Mouse (Mus musculus) kidney, postnatal 4 days (tissue): ENCODE measurements around the gene Cend1.
A peak's percentile ranks its signal among the peaks of the same experiment; 100 is the strongest.

Experiments
- DNase-seq, 2 experiments: peaks; one replicate each; pipeline ENCODE4 v3.0.0; 2021; ENCODE audit warnings: mixed read lengths in 2 of 2

Gene Cend1

GRCm38 (mm10) chr7:141442199-141442598 lies 12.9 kb upstream of the Cend1 start:
- no peak for DNase-seq

- no peak for DNase-seq
These were observed 12.2 kb upstream of the Cend1 start for GRCm38 (mm10) chr7:141441460-141441859.

- peak; percentile 76 to 83 for DNase-seq
These were observed 11.3 kb upstream of the Cend1 start for GRCm38 (mm10) chr7:141440613-141441012.

- DNase-seq, result no peak
These were observed 10.5 kb upstream of the Cend1 start for GRCm38 (mm10) chr7:141439811-141440210.

- DNase-seq, result no peak
These were observed 9.9 kb upstream of the Cend1 start for GRCm38 (mm10) chr7:141439140-141439679.

- no peak for DNase-seq
These were observed 9.1 kb upstream of the Cend1 start for GRCm38 (mm10) chr7:141438201-141438968.

- peak; percentile 87 to 92 for DNase-seq
These were observed 8.2 kb upstream of the Cend1 start, which contains the start of gene Slc25a22 for GRCm38 (mm10) chr7:141437178-141438120. Slc25a22 (minus strand) TSS chr7:141437892.

- no peak for DNase-seq
These were observed 7.2 kb upstream of the Cend1 start for GRCm38 (mm10) chr7:141436523-141436892.

- no peak for DNase-seq
These were observed 6.7 kb upstream of the Cend1 start for GRCm38 (mm10) chr7:141435856-141436522.

GRCm38 (mm10) chr7:141435129-141435855 lies 6.0 kb upstream of the Cend1 start:
- peak; percentile 57 to 65 for DNase-seq

- peak in 1 of 2 experiments; percentile 65 for DNase-seq
These were observed 5.2 kb upstream of the Cend1 start for GRCm38 (mm10) chr7:141434464-141434863.

GRCm38 (mm10) chr7:141433517-141434400 lies 4.5 kb upstream of the Cend1 start:
- DNase-seq, result no peak

GRCm38 (mm10) chr7:141432741-141433516 lies 3.6 kb upstream of the Cend1 start:
- DNase-seq, result no peak

GRCm38 (mm10) chr7:141432186-141432611 lies 2.9 kb upstream of the Cend1 start:
- DNase-seq, result no peak

GRCm38 (mm10) chr7:141431434-141432185 lies 2.3 kb upstream of the Cend1 start:
- DNase-seq, result no peak

- DNase-seq, result no peak
These were observed 1.4 kb upstream of the Cend1 start for GRCm38 (mm10) chr7:141430585-141431240.

GRCm38 (mm10) chr7:141429840-141430584 lies 721 bp upstream of the Cend1 start:
- no peak for DNase-seq

GRCm38 (mm10) chr7:141428701-141429100 lies 590 bp downstream of the Cend1 start:
- no peak for DNase-seq
